Mouse (Mus musculus) R1 (cell line): ENCODE data around the gene Tubb1.

ENCODE experiments used
- DNase-seq: peaks from one replicate; pipeline ENCODE4 v3.0.0-alpha.2; 2018; ENCODE audit warnings: low read depth, low spot score

The Tubb1 gene

DNA sequence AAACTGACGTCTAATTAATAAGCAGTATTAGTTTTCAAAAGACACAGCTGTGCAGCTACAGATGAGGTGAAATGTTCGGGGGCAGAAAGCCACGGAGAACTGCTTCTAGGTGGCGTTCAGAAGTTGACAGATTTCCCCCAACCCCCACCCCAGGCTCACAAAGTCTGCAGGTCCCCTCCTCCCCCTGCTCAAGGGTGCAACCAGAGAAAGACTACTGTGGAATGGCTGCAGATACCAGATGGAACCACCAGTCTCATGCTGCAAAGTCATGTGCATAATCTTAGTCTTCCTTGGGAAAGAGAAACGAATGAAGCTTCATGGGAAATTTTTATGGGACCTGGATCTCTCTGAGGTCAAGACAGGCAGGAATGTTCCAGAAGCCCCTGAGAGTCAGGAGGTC lies 51.8 kb downstream of the Tubb1 start:
- DNase-seq, result peak; percentile 6

GRCm38 (mm10) chr2:174502831-174503460 lies 52.5 kb downstream of the Tubb1 start:
- peak; percentile 19 for DNase-seq
